Mouse (Mus musculus) heart, postnatal 14 days (tissue): Measurements from ENCODE around the gene Hs1bp3. TPM values are rescaled to one million over a fixed set of nuclear protein-coding genes. Genes with fewer than 3 reads are reported as not detected.
A peak's percentile ranks its signal among the peaks of the same experiment; 100 is the strongest.

Experiments
- DNase-seq, 2 experiments: peaks; one replicate each; pipeline ENCODE4 v3.0.0; 2021 to 2022
- intact Hi-C: fragments of 180-260 bp; cut with DNase I; formaldehyde crosslinking; loops from one replicate; pipeline ENCODE4 v1.15.1; 2025
- total RNA-seq, 2 experiments: library from RNA; stranded (reverse); gene quantifications; 2 replicates each; pipeline ENCODE4 v1.2.3; 2021

Gene Hs1bp3
- total RNA-seq, 2 experiments from 2014 or later = 11.9 to 12.9 TPM

- DNase-seq = peak; percentile 62 to 72
Measured at GRCm38 (mm10) chr12:8331489-8332173, 18.4 kb downstream of the Hs1bp3 start.

DNA sequence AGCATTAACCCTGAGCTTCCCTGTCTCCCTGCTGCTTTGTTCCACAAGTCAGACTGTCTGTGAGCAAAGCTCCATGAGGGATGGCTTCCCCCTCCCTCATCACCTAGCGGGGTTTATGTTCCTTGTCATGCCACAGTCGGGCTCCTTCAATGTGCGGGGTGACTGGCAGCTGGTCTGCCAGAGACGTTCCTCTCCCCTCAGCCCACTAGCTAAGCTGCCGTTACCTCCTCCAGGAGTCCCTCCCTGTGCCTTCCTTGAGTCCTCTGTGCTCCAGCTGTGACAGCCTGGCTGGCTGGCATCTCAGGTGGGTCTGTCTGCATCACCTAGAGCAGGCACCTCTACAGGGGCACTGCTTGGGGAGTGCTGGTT, 18.9 kb downstream of the Hs1bp3 start:
- DNase-seq = no peak
- intact Hi-C loops = no loop called here

More at GRCm38 (mm10) chr12:8331489-8332173, 18.4 kb downstream of the Hs1bp3 start:
- intact Hi-C loops = no loop called here

- DNase-seq = no peak
- intact Hi-C loops = no loop called here
Measured at GRCm38 (mm10) chr12:8333617-8334016, 20.4 kb downstream of the Hs1bp3 start.

DNA sequence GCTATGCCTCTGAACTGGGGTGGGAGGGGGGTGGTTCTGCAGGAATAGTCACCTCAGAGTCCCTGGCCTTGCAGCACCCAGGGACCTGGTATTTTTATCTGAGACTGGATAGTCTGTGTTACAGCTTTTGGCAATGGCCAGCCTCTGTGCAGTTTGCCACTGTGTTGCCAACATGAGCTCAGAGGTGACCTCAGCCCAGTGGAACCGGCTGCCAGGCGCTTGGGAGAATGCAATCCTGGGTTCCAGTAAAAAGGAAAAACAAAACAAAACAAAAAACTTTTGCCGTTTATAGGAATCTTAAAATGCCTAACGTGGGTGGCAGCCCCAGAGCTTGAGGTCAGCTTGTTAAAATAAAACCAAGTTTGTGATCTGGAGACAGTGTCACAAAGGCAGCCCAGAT, 21.0 kb downstream of the Hs1bp3 start:
- intact Hi-C loops = no loop called here
- peak; percentile 51 to 66 for DNase-seq

DNA sequence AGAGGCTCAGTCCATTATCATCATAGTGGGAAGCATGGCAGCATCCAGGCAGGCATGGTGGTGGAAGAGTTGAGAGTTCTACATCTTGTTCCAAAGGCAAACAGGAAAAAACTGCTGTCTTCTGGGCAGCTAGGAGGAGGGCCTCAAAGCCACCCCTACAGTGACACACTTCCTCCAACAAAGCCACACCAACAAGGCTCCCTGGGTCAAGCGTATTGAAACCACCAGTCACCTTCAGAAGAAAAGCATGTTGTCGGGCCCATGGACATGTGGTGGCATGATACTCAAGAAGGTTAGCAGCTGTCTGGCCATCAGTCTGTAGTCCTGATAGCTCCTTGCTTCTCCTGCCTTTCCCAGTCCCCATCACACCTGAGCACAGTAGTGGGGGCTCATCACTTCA, 22.3 kb downstream of the Hs1bp3 start:
- DNase-seq = no peak
- intact Hi-C loops = no loop called here

- no peak for DNase-seq
- intact Hi-C loops = no loop called here
Measured at GRCm38 (mm10) chr12:8336601-8337285, 23.5 kb downstream of the Hs1bp3 start.

- intact Hi-C loops = no loop called here
- DNase-seq = no peak
Measured at GRCm38 (mm10) chr12:8337286-8338060, 24.2 kb downstream of the Hs1bp3 start.

GRCm38 (mm10) chr12:8338491-8338890, 25.3 kb downstream of the Hs1bp3 start:
- intact Hi-C loops = no loop called here
- DNase-seq = no peak

DNA sequence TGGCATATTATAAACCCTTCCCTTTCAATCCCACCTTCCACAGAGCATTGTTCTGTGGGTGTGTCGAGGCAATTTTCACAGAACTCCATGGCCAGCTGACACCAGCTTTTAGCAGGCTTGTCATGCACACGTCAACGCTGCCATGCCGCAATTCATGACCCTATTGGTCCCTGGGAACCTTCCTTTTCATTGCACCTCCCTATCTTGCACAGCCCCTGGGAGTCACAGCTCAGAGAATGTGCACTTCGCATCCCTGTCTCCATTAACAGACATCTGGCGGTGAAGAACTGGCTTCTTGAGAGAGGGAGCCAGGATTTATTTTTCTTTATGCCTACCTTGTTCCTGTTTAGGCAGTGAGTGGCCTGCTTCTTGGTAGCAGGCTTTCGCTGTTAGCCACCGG, 25.7 kb downstream of the Hs1bp3 start:
- intact Hi-C loops = no loop called here

GRCm38 (mm10) chr12:8339591-8340319, 26.5 kb downstream of the Hs1bp3 start:
- intact Hi-C loops = no loop called here
- DNase-seq = no peak

More for the DNA sequence above, 25.7 kb downstream of the Hs1bp3 start:
- no peak for DNase-seq

GRCm38 (mm10) chr12:8341008-8341407, 27.8 kb downstream of the Hs1bp3 start:
- intact Hi-C loops = no loop called here
- no peak for DNase-seq

DNA sequence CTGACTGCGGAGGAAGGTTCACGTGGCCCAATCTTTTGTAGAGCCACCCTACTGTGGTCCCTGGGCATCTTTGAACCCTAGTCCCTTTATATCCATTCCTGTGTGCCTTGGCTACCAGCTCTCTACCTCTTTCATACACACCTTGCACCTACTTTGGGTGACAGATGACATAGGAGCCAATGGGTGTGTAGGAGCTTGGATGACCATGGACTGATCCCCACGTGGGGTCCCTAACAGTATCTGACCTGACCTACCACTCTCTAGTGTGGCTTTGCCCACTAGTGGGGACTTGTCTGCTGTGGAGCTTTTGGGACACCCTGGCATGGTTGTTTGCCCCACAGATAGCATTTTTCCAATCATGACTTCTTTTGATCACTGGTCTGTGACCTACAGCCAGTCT, 30.1 kb downstream of the Hs1bp3 start:
- intact Hi-C loops = no loop called here
- DNase-seq = no peak

- peak; percentile 66 for DNase-seq
- intact Hi-C loops = no loop called here
Measured at GRCm38 (mm10) chr12:8344897-8345296, 31.7 kb downstream of the Hs1bp3 start.

GRCm38 (mm10) chr12:8345539-8345938, 32.3 kb downstream of the Hs1bp3 start:
- no peak for DNase-seq
- intact Hi-C loops = no loop called here

DNA sequence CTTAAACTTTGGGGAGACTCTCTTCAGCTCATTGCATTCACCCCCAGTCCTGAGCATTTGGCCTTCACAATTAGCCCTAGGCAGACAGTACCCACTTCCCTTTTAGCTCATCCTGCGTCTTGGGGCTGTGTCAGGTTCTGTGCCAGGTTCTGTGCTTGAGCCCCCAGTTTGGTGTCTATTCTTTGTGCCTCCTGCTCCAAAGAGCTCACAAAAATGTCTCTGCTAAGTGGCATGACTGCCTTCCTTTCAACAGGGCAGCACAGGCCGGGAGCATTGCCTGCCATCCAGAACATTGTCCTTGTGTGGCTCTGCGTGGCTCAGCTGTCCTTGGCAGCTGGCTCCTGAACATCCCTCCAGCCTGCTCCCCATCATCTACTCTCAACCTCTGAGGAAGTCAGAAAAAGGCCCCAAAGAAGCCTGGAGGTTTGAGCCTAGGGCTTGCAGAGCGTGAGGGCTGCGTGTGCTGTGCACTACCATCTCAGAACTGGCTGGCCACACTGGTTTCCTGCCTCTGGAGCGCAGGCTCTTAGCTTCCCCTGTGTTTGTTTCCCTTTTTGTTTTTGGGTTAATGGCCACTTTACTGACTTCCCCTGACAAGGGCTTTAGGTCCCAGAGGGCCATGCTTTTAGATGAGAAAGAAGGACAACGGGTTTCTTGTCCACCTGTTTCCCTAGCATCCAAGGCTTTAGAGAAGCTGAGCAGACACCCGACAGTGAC, 34.7 kb downstream of the Hs1bp3 start:
- DNase-seq = no peak

DNA sequence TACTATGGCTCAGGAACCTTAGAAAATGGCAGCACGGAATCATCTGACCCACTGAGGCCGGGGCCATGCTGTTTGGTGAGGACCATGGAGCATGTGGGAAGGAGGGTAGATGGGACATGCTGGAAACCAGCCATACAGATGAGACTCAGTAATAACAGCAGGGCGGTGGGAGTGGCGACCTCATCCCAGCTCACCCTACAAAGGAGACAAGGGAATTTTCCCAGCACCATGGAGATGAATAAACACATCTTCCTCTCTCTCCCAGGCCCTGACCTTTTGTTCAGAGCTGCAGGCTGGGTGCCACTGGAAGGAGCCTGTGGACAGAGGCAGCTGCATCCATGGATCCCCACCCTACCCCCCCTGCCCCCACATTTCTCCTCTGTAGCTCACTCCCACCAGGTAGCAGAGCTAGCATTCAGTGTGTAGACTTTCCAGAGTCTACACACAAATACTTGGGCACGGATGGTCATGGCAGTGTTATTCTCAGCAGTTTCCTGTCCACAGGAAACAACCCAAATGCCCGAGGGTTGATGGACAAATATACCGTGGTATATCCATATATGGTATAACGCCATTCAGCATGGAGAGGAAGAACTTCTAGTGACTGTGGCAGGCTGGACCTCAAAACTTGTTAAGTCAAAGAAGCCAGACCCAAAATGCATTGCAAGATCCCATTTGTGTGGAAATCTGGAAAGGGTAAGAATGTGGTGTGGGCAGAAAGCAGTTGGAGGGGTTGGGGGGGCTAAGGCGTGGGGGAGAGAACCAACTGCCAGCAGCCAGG, 35.7 kb downstream of the Hs1bp3 start:
- intact Hi-C loops = no loop called here
- no peak for DNase-seq

More for the DNA sequence above, 34.7 kb downstream of the Hs1bp3 start:
- intact Hi-C loops = no loop called here

DNA sequence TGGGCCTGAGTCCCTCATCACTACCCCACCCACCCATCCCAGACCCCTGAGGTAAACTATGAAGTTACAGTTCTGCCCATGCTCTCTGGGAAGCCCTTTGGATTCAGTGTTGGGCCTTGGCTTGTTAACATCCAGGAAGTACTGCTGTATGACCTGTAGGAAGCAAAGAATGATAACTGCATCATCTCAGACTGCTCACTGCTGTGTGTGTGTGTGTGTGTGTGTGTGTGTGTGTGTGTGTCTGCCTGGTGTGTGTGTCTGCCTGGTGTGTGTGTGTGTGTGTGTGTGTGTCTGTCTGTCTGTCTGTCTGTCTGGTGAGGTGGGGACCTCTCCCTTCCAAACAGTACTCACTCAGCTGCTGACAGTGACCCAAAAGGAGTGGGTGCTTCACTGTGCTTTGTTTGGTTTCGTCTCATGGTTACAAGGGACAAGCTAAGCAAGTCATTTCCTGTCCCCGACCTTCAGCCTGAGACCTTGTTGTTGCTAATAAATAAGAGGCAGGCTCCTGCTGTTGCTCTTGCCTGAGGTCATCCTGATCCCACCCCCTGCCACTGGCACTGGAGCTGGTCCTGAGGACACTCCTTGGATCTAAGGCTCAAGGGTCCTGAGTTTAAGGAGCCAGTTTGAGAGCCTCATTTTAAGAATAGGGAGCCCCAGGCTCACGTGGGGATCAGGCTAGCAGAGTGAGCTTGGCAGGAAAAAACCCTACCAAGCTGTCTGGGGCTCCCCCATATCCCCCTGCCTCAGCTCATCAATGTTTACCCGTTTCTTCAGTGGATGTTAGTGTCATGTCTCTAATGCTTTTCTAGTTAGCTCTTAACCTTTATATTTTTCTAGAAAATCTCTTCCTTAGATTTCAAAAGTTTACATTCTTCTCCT, 38.0 kb downstream of the Hs1bp3 start:
- DNase-seq = peak; percentile 51 to 60
- intact Hi-C loops = loop anchor here (5.0 kb wide), 1 partner anchor 36 kb away; no protein-coding TSS in a partner anchor

DNA sequence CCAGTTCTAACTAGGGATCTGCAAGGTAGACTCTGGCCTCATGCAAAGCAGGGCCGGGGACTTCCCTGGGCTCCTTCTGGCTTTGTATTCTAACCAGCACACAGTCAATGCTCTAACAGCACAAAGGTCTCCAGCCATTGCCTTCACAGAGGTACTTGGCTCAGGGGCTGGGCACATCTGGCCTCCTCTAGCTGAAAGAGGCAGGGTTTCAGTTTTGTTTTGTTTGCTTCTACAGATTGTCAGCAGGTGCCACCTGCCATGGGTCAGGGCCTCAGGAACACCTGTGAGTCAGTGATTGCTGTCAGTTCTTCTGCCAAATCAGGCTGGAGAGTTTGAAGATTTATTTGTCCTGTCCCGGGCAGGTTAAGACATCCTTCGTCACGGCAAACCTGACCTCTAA, 39.8 kb downstream of the Hs1bp3 start:
- no peak for DNase-seq
- intact Hi-C loops = loop anchor here (5.0 kb wide), 1 partner anchor 34 kb away; no protein-coding TSS in a partner anchor
